Mouse (Mus musculus): Measurements from ENCODE around the gene Pde4d.

The Pde4d gene

GRCm38 (mm10) chr13:110002081-110002480 is 1552.3 kb downstream of the Pde4d start:
- no peak for DNase-seq (ENCODE audit: low spot score in 2 of 2)

Data from urinary bladder, postnatal 4 days (tissue).